Mouse (Mus musculus): Measurements from ENCODE around the gene Ipo7. TPM values are rescaled to one million over a fixed set of nuclear protein-coding genes. Genes with fewer than 3 reads are reported as not detected.

Ipo7 gene
- polyA plus RNA-seq, 1 experiment from 2014 or later = 44.9 TPM

GRCm38 (mm10) chr7:109998388-109998787, 19.7 kb upstream of the Ipo7 start:
- Histone ChIP-seq H3K36me3 (no peaks in the 10 kb centered on the region), H3K9ac (no peak overlapping the region), H3K9me3 (no peaks in the 10 kb centered on the region), H3K4me1 (peaks cover 7% of the 10 kb centered on the region), H3K4me3 (no peak overlapping the region), H3K4me2 (no peak overlapping the region), H3K27ac (no peak overlapping the region), H3K27me3 (no peaks in the 10 kb centered on the region)
- no peak for ATAC-seq (ENCODE audit: insufficient number of reproducible peaks, insufficient read depth, low FRiP score, low TSS enrichment, low read depth)
- 73% methylated on average over 4 of the region's 4 CpGs for WGBS

GRCm38 (mm10) chr7:110002092-110002491, 16.0 kb upstream of the Ipo7 start:
- Histone ChIP-seq H3K9me3 (no peaks in the 10 kb centered on the region), H3K9ac (no peak overlapping the region), H3K27ac (no peak overlapping the region), H3K4me1 (peaks cover 3% of the 10 kb centered on the region; the same call in 1 of the 2 replicates), H3K27me3 (no peaks in the 10 kb centered on the region), H3K4me3 (no peak overlapping the region), H3K36me3 (no peaks in the 10 kb centered on the region), H3K4me2 (no peak overlapping the region)
- ATAC-seq (ENCODE audit: insufficient number of reproducible peaks, insufficient read depth, low FRiP score, low TSS enrichment, low read depth) = no peak

GRCm38 (mm10) chr7:110002968-110003367, 15.1 kb upstream of the Ipo7 start:
- no peaks in the 10 kb centered on the region for H3K9me3 ChIP-seq
- 15% methylated on average over 20 of the region's 20 CpGs for WGBS
- no peak for ATAC-seq (ENCODE audit: insufficient number of reproducible peaks, insufficient read depth, low FRiP score, low TSS enrichment, low read depth)
- H3K27ac ChIP-seq = no peak overlapping the region
- H3K4me1 ChIP-seq = peaks cover 3% of the 10 kb centered on the region; the same call in 1 of the 2 replicates
- no peaks in the 10 kb centered on the region for H3K27me3 ChIP-seq
- peak overlapping the region; percentile 57 for H3K9ac ChIP-seq
- peak overlapping the region; percentile 17; the same call in 1 of the 2 replicates for H3K4me3 ChIP-seq
- no peaks in the 10 kb centered on the region for H3K36me3 ChIP-seq
- H3K4me2 ChIP-seq = peak overlapping the region; percentile 49

- no peak overlapping the region for H3K4me3 ChIP-seq
- H3K27me3 ChIP-seq = no peaks in the 10 kb centered on the region
- no peak overlapping the region for H3K9ac ChIP-seq
- peaks cover 3% of the 10 kb centered on the region; the same call in 1 of the 2 replicates for H3K4me1 ChIP-seq
- no peaks in the 10 kb centered on the region for H3K9me3 ChIP-seq
- H3K36me3 ChIP-seq = no peaks in the 10 kb centered on the region
- no peak overlapping the region for H3K27ac ChIP-seq
- no peak for ATAC-seq (ENCODE audit: insufficient number of reproducible peaks, insufficient read depth, low FRiP score, low TSS enrichment, low read depth)
- H3K4me2 ChIP-seq = no peak overlapping the region
These were observed 12.1 kb upstream of the Ipo7 start for GRCm38 (mm10) chr7:110005976-110006375.

- Histone ChIP-seq H3K9ac (no peak overlapping the region), H3K4me2 (no peak overlapping the region), H3K4me3 (no peak overlapping the region), H3K27ac (no peak overlapping the region), H3K36me3 (no peaks in the 10 kb centered on the region), H3K4me1 (peaks cover 3% of the 10 kb centered on the region; the same call in 1 of the 2 replicates), H3K9me3 (no peaks in the 10 kb centered on the region), H3K27me3 (no peaks in the 10 kb centered on the region)
- whole genome bisulfite sequencing = 70% methylated on average over 5 of the region's 5 CpGs
- ATAC-seq (ENCODE audit: insufficient number of reproducible peaks, insufficient read depth, low FRiP score, low TSS enrichment, low read depth) = no peak
These were observed 11.4 kb upstream of the Ipo7 start for GRCm38 (mm10) chr7:110006471-110007195.

GRCm38 (mm10) chr7:110008513-110008912, 9.6 kb upstream of the Ipo7 start:
- 97% methylated on average over 1 of the region's 1 CpGs for WGBS
- Histone ChIP-seq H3K27ac (no peak overlapping the region), H3K36me3 (no peaks in the 10 kb centered on the region), H3K4me1 (no peaks in the 10 kb centered on the region), H3K4me2 (no peak overlapping the region), H3K27me3 (no peaks in the 10 kb centered on the region), H3K9ac (no peak overlapping the region), H3K4me3 (no peak overlapping the region), H3K9me3 (no peaks in the 10 kb centered on the region)
- no peak for ATAC-seq (ENCODE audit: insufficient number of reproducible peaks, insufficient read depth, low FRiP score, low TSS enrichment, low read depth)

GRCm38 (mm10) chr7:110009084-110009483, 9.0 kb upstream of the Ipo7 start:
- WGBS = 92% methylated on average over 6 of the region's 6 CpGs
- Histone ChIP-seq H3K9me3 (no peaks in the 10 kb centered on the region), H3K27me3 (no peaks in the 10 kb centered on the region), H3K4me3 (no peak overlapping the region), H3K4me2 (no peak overlapping the region), H3K27ac (no peak overlapping the region), H3K36me3 (no peaks in the 10 kb centered on the region), H3K4me1 (no peaks in the 10 kb centered on the region), H3K9ac (no peak overlapping the region)
- ATAC-seq (ENCODE audit: insufficient number of reproducible peaks, insufficient read depth, low FRiP score, low TSS enrichment, low read depth) = no peak

GRCm38 (mm10) chr7:110011417-110011816, 6.7 kb upstream of the Ipo7 start:
- Histone ChIP-seq H3K4me3 (no peak overlapping the region), H3K4me1 (no peaks in the 10 kb centered on the region), H3K36me3 (no peaks in the 10 kb centered on the region), H3K27ac (no peak overlapping the region), H3K9ac (no peak overlapping the region), H3K27me3 (no peaks in the 10 kb centered on the region), H3K4me2 (no peak overlapping the region), H3K9me3 (no peaks in the 10 kb centered on the region)
- WGBS = 56% methylated on average over 1 of the region's 1 CpGs
- no peak for ATAC-seq (ENCODE audit: insufficient number of reproducible peaks, insufficient read depth, low FRiP score, low TSS enrichment, low read depth)

GRCm38 (mm10) chr7:110014272-110014671, 3.8 kb upstream of the Ipo7 start:
- no peak for ATAC-seq (ENCODE audit: insufficient number of reproducible peaks, insufficient read depth, low FRiP score, low TSS enrichment, low read depth)
- no peak overlapping the region for H3K9ac ChIP-seq
- H3K4me2 ChIP-seq = no peak overlapping the region
- H3K4me1 ChIP-seq = peaks cover 2% of the 10 kb centered on the region; the same call in 1 of the 2 replicates
- H3K36me3 ChIP-seq = no peaks in the 10 kb centered on the region
- H3K27ac ChIP-seq = no peak overlapping the region
- no peaks in the 10 kb centered on the region for H3K27me3 ChIP-seq
- no peaks in the 10 kb centered on the region for H3K9me3 ChIP-seq
- H3K4me3 ChIP-seq = no peak overlapping the region
- WGBS = 82% methylated on average over 5 of the region's 5 CpGs

GRCm38 (mm10) chr7:110018631-110019482, 783 bp downstream of the Ipo7 start:
- Histone ChIP-seq H3K4me1 (peaks cover 10% of the 10 kb centered on the region; the same call in 1 of the 2 replicates), H3K4me2 (peak overlapping the region; percentile 90), H3K27ac (peak overlapping the region; percentile 93), H3K9ac (peak overlapping the region; percentile 99), H3K9me3 (no peaks in the 10 kb centered on the region), H3K36me3 (no peaks in the 10 kb centered on the region), H3K27me3 (no peaks in the 10 kb centered on the region), H3K4me3 (peak overlapping the region; percentile 100)
- peak; percentile 65 for ATAC-seq (ENCODE audit: insufficient number of reproducible peaks, insufficient read depth, low FRiP score, low TSS enrichment, low read depth)
- under 1% methylated on average over 42 of the region's 42 CpGs for WGBS

- no peaks in the 10 kb centered on the region for H3K9me3 ChIP-seq
- no peak overlapping the region for H3K4me3 ChIP-seq
- H3K27me3 ChIP-seq = no peaks in the 10 kb centered on the region
- no peak overlapping the region for H3K27ac ChIP-seq
- 91% methylated on average over 1 of the region's 1 CpGs for WGBS
- H3K36me3 ChIP-seq = peaks cover 12% of the 10 kb centered on the region; the same call in 1 of the 2 replicates
- H3K4me2 ChIP-seq = no peak overlapping the region
- no peak for ATAC-seq (ENCODE audit: insufficient number of reproducible peaks, insufficient read depth, low FRiP score, low TSS enrichment, low read depth)
- H3K4me1 ChIP-seq = peaks cover 10% of the 10 kb centered on the region; the same call in 1 of the 2 replicates
- no peak overlapping the region for H3K9ac ChIP-seq
These were observed 5.5 kb downstream of the Ipo7 start for GRCm38 (mm10) chr7:110023553-110023952.

- Histone ChIP-seq H3K27me3 (no peaks in the 10 kb centered on the region), H3K9me3 (no peaks in the 10 kb centered on the region), H3K4me3 (no peak overlapping the region), H3K36me3 (peaks cover 36% of the 10 kb centered on the region), H3K27ac (no peak overlapping the region; the same call in 1 of the 2 replicates), H3K9ac (no peak overlapping the region), H3K4me1 (no peaks in the 10 kb centered on the region), H3K4me2 (no peak overlapping the region)
- no peak for ATAC-seq (ENCODE audit: insufficient number of reproducible peaks, insufficient read depth, low FRiP score, low TSS enrichment, low read depth)
- 78% methylated on average over 2 of the region's 2 CpGs for WGBS
These were observed 8.5 kb downstream of the Ipo7 start for GRCm38 (mm10) chr7:110026594-110026993.
